Mouse (Mus musculus): ENCODE measurements at regions not wholly inside any gene's neighbourhood (a gene's known extent, or its start where the extent isn't known, plus 50 kb on each side); places are given as distances from the start of the nearest gene placed in this dataset.

- no peak for TF ChIP-seq CTCF (IDR thresholded peaks at IDR 0.05; ENCODE audit: borderline replicate concordance, insufficient read depth, low read length)
- TF ChIP-seq POLR2A (IDR thresholded peaks at IDR 0.05; ENCODE audit: low read depth, low read length) = no peak
Measured at GRCm38 (mm10) chr14:114547910-114548680, 543.9 kb upstream of the Gpc5 start.
